Mouse (Mus musculus) thymus, postnatal 4 days (tissue): ENCODE results near the gene Gpr107.

Experiments used
- DNase-seq: peaks from one replicate; pipeline ENCODE4 v3.0.0; 2021

Gpr107 gene

GRCm38 (mm10) chr2:31202357-31202756 is 50.2 kb downstream of the Gpr107 start:
- no peak for DNase-seq

DNA sequence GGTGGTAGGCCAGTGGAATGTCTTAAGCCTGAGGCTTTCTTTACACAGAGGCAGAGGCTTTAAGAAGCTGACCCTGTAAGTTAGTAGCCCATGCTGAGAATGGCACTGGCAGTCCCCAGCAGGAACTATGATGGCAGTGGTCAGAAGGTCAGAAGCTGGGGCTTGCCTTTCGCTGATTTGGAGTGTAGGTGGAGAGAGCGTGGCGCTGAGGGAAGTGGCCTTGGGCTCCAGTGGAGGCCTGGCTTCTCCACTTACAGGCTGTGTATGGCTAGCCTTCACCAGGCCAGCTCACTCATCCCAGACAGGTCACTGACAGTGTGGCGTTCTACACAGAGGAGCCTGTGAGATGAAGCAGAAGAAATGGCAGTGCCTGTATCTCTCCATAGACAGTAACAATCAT is 50.8 kb downstream of the Gpr107 start:
- no peak for DNase-seq

GRCm38 (mm10) chr2:31204677-31205076 is 52.6 kb downstream of the Gpr107 start:
- no peak for DNase-seq

- no peak for DNase-seq
These were observed 54.1 kb downstream of the Gpr107 start for GRCm38 (mm10) chr2:31206211-31206610.

- DNase-seq: no peak
These were observed 54.8 kb downstream of the Gpr107 start for GRCm38 (mm10) chr2:31206882-31207281.

DNA sequence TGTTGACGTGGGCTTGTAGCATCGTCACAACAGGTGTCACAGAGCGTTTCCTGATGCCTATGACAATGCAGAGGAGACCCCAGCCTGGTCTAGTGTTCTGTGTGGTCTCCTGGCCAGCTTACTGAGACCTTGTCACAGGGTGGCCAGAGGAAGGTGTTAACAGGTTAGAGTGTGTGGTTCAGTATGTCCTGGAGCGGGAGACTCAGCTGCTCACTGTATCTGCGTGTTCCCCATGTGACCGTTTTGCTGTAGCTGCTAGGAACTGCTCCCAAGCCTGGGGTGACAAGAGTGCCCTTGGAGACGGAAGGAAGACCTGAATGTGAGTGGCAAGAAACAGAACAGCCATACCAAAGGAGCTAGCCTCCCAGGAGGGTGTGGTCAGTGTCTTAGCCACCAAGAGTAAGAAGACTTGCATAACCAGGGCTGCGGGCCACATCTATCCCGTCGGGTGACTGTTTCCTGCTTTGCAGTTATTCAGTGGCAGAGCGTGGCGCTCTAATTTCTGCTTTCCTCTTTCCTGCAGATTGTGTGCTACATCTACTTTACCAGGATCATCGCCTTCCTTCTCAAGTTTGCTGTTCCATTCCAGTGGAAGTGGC is 56.5 kb downstream of the Gpr107 start:
- DNase-seq: no peak

DNA sequence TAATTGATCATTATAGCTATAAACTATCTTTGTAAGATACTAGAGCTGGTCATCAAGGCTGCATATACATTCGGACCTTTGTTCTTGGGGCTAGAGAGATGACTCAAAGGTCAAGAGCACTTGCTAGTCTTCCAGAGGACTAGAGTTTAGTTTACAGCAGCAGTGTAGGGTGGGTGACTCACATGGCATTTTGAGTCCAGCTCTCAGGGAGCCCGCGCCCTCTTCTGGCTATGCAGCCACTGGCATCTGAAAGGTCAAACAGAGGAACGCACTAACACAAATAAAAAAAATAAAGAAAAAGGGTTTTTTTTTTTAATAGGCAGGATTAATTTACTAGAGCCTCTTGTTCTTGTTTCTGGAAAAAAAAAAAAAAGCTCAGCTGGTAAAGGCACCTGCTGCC is 57.4 kb downstream of the Gpr107 start:
- peak; percentile 57 for DNase-seq

GRCm38 (mm10) chr2:31210144-31210847 is 58.2 kb downstream of the Gpr107 start:
- no peak for DNase-seq

GRCm38 (mm10) chr2:31211204-31211603 is 59.1 kb downstream of the Gpr107 start:
- DNase-seq: no peak

DNA sequence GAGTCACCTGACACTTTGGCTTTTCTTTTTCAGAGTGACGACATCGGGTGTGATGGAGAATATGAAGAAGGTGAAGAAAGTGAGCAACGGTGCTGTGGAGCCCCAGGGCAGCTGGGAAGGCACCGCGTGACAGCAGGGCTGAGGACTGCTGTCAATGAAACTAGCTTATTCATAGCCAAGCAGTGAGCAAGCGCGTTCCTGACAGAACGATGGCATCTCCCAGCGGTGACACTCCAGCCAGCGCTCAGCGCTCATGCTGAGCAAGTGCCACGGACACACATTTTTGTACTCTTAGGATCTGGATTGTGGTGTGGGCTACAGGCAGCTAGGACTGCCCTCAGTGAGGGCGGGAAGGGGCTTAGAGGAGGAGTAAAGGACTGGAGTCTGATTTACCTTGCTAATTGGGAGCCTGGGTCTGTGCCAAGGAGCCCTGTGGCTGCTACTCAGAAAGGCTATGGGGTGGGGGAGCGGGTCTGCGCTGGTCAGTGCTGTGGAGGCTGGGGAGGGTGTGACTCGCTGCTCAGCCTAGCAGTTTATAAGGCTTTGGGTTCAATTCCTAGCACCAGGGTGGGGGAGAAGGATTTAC is 62.2 kb downstream of the Gpr107 start:
- DNase-seq: no peak

GRCm38 (mm10) chr2:31218611-31219010 is 66.5 kb downstream of the Gpr107 start:
- no peak for DNase-seq

DNA sequence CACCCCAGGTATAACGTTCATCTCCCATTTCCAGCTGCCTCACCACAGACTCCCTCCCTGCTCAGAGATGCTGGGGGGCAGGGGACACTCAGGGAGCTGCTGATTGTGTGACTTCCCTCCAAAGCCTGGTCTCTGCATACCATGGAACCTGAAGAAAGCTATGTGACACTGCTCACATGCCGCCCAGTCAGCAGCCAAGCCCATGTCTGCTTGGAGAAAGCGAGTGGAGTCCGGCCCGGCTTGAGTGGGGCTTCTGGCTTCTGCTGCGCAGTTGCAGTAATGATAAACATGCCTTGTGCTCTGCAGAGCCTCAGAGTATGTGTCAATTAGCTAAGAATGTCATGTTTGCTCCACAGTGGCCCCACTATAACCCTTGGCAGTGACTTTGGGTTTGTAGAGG is 67.4 kb downstream of the Gpr107 start:
- DNase-seq: no peak

DNA sequence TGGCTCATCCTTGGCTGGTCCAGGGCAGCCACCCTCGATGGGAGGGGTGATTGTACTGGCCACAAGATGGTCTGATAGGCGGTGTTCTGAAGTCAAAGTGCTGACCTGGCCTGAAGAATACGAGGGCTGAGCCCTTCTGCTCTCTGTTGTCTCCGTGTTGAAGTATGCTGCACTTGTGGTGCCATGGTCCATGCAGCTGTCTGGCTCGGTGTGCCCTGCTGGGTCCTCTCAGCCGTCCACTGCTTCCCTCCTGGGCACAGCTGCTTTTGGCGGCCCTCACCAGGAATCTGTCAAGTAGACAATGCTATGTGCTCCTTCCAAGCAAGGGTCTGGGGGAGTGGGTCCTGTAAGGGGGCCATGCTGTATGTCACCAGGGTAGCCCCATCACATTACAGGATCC is 68.7 kb downstream of the Gpr107 start:
- no peak for DNase-seq

GRCm38 (mm10) chr2:31221582-31221981 is 69.5 kb downstream of the Gpr107 start:
- DNase-seq: no peak

DNA sequence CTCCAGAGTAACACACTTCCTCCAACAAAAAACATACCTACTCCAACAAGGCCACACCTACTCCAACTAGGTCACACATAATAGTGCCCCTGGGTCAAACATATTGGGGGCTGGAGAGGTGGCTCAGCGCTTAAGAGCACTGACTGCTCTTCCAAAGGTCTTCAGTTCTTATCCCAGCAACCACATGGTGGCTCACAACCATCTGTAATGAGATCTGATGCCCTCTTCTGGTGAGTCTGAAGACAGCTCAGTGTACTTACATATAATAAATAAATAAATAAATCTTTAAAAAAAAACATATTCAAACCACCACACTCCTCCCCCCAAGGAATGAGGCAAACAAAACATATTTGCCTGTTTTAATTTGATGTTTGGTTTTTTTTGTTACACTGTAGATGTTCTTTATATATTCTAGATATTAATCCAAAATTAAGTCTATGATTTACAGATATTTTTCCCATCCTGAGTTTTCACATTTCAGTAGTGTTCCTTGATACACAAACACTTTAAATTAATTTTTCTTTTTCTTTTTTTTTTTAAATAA is 76.7 kb downstream of the Gpr107 start:
- DNase-seq: no peak

GRCm38 (mm10) chr2:31239203-31239696 is 87.1 kb downstream of the Gpr107 start:
- DNase-seq: peak; percentile 42

DNA sequence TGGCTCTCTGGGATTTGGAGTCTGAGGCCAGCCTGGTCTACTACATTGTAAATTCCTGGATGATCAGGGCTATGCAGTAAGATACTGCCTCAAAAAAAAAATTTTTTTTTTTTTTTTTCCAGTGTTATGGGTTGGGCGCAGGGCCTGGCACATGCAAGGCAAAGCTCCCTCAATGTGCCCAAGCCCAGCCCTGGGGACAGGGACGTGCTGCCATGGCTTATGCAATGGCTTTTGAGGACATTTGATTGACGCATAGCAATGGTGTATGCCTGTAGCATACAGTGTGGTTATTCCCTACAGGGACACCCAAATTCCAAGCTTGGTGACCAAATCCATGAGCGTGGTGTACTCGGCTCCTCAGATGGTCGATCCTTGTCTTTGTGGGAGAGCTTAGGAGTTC is 87.7 kb downstream of the Gpr107 start:
- DNase-seq: no peak

DNA sequence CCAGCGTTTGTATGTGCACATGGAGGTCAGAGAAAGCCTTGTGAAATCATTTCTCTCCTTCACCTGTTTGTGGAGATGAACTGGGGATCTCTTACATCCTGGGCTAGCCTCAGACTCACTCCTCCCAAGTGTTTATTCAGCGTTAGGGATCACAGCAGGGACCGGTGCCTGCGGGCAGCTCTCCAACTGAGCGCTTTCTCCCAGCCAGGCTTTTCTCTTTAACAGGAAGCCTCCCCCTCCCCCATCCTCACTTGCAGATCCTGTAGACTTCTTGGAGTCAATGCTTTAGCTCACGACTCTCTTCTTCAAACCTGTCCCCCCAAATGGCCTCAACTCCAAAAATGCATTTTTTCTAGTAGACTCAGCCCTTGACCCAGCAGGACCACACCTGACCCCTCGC is 89.5 kb downstream of the Gpr107 start:
- DNase-seq: no peak

- DNase-seq: no peak
These were observed 92.1 kb downstream of the Gpr107 start for GRCm38 (mm10) chr2:31244216-31244615.

GRCm38 (mm10) chr2:31245051-31245450 is 92.9 kb downstream of the Gpr107 start:
- DNase-seq: no peak

DNA sequence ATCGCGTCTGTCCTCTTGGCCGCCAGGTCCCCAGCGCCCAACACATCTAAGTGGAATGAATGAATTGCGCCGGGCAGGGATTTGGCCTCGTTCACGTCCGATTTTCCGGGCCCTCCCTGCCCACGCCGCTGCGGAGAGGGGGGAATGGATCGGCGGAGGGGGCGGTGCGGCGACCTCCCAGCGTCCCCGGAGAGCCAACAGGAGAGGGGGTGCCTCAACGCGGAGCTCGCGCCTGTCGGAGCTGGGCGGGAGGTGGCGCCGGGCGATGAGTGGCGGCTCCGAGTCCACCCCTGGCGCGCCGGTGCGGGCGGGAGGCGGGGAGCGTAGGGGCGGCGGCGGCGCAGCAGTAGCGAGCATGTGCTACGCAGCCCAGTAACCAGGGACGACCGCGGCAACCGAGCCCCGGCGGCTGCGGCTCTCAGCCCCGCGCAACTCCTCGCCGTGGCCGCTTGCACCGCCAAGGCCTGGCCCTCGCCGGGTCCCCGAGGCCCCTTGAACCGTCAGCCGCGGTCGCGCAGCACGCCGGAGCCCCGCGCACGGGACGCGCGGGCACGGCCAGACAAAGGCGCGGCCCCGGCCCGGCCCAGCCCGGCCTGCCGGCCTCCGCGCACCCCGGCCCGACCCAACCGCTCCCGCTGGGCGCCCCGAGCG is 93.5 kb downstream of the Gpr107 start, which contains the start of gene Ncs1:
Gene Ncs1, plus strand, starts transcription at position 333 of the 651 bp plus-strand sequence.
- peak; percentile 73 for DNase-seq

DNA sequence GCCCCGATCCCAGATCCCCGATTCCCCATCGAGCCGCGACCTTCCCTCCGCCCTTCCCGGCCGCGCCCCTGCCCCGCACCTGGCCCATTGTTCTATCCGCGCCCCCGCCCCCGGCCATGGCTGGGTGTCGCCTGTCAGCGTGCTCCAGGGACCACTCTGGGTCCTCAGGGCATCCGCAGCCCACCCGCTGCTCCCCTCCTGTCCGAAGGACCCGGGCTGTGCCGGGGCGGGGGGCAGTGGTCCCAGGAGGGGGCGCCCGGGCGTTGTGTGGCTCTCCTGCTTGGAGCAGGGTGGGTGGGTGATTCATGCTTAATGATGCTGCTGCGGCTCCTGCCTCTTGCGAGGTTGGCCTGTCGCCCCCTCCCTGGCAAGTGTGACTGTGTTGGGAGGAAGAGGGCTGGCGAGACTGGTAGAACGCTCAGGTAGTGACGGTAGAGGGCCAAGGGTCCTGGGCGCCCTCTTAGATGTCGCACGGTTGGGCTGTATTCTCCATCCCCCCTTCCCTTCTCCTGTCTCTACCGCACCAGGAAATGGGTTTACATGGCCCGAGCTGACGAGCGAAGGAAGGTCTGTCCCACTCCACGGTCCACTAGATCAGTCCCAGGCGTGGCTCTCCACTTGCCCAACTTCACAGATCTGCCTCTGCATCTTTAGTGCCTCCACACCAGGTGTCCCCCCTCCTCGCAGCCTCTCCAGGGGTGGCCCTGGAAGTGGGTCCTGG is 94.3 kb downstream of the Gpr107 start:
- peak; percentile 56 for DNase-seq

GRCm38 (mm10) chr2:31248856-31249255 is 96.7 kb downstream of the Gpr107 start:
- DNase-seq: no peak
